Mouse (Mus musculus): ENCODE data around the gene Lrp5. TPM values are rescaled to one million over a fixed set of nuclear protein-coding genes. Genes with fewer than 3 reads are reported as not detected.

Lrp5 gene
- polyA plus RNA-seq, 1 experiment, result 87.8 TPM

DNA sequence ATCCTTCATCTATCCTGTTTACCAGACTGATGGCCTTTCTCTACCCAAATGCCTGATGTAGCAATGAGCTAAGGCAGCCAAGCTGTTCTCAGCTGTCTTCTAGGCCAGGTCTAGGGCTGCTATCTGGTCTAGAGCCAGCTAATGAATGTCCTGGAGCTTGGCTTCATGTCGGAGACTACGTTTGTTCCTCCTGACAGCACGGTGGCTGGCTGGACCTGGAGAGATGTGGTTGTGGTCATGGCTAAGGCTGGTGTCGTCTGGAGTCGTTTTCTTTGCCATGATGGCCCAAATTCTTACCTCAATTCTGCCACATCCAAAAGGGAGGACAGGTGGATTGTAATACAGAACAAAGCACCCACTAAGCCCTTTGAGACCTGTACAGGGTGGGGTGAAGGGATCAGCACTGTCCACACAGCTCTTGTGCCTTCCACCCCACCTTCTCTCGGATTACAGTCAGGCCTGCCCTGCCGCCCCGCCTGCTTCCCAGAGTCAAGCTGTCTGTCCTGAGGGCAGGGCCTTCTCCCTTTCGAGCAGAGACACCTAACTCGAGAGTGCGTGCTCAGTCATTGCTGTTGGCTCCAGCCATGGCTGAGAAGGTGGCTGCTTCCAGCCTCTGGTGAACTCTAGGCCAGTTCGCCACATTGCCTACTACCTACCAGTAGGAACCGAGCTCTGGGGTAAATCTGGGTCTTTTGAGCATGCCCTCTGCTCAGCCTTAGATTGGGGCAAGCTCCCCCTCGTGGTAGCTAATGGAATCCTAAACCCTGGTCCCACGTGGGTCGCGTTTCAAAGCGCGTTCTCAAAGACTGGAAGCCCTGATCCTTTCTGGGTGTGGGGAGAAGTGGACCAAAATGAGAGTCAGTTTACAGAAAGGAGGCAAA lies 32.4 kb upstream of the Lrp5 start:
- DNase-seq, result no peak
- Histone ChIP-seq H3K4me1 (ENCODE audit: control insufficient read depth, insufficient read depth, low read length) (0 out of 2 replicates have a peak, but pooled peaks cover 2% of the 10 kb centered on the region), H3K4me3 (replicated peaks; ENCODE audit: extremely low read depth, low read depth, low read length) (peak overlapping the region; percentile 59)
- no peak for TF ChIP-seq POLR2A (IDR thresholded peaks at IDR 0.05; ENCODE audit: borderline replicate concordance, extremely low read depth, low read depth, low read length)
- peak; percentile 71 for TF ChIP-seq CTCF (IDR thresholded peaks at IDR 0.05; ENCODE audit: insufficient read depth, low read length)
- whole genome bisulfite sequencing, result 37% methylated on average over 19 of the region's 19 CpGs

DNA sequence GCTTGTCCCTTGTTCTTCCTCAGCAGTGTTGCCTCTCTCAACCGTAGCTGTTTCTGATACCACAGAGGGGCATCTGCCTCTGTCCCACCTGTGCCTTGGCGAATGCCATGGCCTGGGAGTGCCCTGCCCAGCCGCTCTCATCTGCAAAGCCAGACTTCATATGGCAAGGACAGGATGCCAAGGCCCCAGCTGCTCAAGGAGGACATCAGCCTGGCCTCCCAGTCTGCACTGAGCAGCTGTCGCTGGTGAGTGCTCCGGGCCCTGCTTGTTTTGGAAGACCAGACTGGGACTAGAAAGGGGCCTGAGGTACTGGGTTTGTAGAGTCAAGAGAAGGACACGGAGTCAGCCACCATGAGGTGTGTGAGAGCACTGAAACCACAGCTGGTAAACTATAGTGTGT lies 28.0 kb upstream of the Lrp5 start:
- Histone ChIP-seq H3K4me1 (ENCODE audit: control insufficient read depth, insufficient read depth, low read length) (0 out of 2 replicates have a peak, but pooled peaks cover 2% of the 10 kb centered on the region), H3K4me3 (replicated peaks; ENCODE audit: extremely low read depth, low read depth, low read length) (no peak overlapping the region)
- TF ChIP-seq CTCF (IDR thresholded peaks at IDR 0.05; ENCODE audit: insufficient read depth, low read length) (no peak), POLR2A (IDR thresholded peaks at IDR 0.05; ENCODE audit: borderline replicate concordance, extremely low read depth, low read depth, low read length) (no peak)
- DNase-seq, result no peak
- whole genome bisulfite sequencing, result 85% methylated on average over 6 of the region's 6 CpGs

DNA sequence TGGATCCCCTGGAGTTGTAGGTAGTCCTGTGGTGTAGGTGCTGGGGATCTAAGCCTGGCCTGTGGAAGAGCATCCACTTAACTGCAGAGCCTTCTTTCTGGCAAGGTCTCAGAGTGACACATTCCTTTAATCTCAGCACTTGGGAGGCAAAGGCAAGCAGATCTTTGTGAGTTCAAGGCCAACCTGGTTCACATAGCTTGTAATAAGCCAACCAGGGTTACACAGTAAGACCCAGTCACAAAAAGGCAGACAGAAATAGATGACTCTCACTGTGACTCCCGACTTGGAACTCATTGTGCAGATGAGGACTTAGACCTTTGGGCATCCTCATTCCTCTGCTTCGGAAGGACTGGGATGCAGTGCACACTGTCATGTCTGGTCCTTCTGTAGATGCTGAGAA lies 24.1 kb upstream of the Lrp5 start:
- 85% methylated on average over 2 of the region's 2 CpGs for WGBS
- TF ChIP-seq POLR2A (IDR thresholded peaks at IDR 0.05; ENCODE audit: borderline replicate concordance, extremely low read depth, low read depth, low read length), result no peak
- TF ChIP-seq CTCF (IDR thresholded peaks at IDR 0.05; ENCODE audit: insufficient read depth, low read length), result no peak
- DNase-seq, result no peak
- Histone ChIP-seq H3K4me1 (ENCODE audit: control insufficient read depth, insufficient read depth, low read length) (0 out of 2 replicates have a peak, but pooled peaks cover 2% of the 10 kb centered on the region), H3K4me3 (replicated peaks; ENCODE audit: extremely low read depth, low read depth, low read length) (no peak overlapping the region)

DNA sequence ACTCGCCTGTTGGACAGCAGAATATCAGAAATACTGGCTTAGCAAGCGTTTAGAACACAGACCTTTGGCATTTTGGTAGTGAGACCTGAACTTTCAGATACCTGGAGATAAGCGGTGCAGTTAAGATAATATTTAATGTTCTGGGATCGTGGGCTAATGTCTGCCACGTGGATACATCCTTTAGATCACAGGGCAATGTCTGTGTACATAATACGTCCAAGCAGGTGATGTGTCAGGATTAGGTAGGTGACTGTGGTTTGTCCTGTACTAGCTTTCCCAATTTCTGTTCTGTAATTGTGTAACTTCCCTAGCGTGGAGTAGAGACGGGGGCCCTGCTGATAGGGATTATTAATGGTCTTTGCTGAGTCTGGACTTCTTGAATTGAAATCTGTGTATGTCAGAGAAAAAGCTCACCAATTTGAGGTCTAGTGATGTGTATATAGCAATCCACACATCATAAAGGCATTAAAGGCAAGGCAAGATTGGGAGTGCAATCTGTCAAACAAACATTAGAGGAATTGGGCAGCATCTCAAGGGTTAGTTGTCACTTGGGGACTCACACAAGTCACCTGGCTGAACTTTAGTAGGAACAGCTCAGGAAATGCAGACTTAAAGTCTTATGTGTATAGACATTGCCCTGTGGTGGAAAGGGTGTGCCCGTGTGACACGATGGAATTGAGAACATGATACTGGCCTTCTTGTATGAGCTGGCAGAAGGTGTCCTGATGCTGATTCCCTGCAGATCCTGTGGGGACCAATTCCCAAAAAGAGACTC lies 22.8 kb upstream of the Lrp5 start:
- no peak for TF ChIP-seq POLR2A (IDR thresholded peaks at IDR 0.05; ENCODE audit: borderline replicate concordance, extremely low read depth, low read depth, low read length)
- TF ChIP-seq CTCF (IDR thresholded peaks at IDR 0.05; ENCODE audit: insufficient read depth, low read length), result no peak
- H3K4me3 ChIP-seq (replicated peaks; ENCODE audit: extremely low read depth, low read depth, low read length), result no peak overlapping the region

DNA sequence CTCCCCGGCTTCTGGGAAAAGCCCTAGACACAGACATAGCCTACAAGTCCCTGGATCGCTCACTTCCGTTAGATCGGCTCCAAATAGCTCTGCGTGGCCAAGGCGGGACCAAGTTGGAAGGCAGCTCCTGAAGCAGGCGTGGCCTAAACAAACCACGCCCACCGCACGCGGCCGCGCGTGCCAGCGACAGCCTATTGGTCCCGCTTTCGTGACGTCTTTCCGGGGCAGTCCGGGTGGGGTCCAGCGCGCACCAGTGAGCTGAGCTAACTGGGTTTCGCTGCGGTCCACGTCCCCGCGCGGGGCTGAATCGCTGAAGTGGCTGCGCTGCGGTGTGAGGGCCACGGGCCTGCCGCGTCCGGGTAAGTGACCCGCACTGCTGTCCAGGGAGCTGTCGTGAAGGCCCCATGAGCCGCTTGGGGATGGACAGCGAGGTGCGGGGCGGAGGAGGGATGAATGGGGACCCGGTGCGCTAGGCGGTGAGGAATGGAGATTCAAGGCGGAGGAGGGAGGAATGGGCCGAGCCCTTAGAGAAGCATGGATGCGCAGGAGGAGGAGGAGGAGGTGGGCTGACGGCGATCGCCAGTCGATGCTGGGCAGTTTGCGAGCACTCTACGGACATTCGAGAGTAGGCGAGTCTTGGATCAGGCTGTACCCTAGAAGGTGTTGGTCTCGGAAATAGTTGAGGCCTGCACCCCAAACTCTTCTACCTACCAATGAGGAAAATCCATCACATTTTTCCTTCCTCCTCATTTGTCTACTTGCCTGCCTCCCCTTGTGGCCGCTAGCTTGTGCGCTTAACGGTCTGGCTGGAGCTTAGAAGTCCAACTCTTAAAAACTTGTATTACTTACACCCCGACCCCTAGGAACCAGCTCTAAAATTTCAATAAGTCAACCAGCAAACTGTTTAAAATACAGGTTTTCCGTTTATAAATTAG lies 22.0 kb upstream of the Lrp5 start, which contains the start of gene 1810055G02Rik:
TSS of gene 1810055G02Rik (plus strand) at position 216 of the 935 bp plus-strand sequence.
- peak; percentile 98 for DNase-seq
- WGBS, result 2% methylated on average over 61 of the region's 61 CpGs
- TF ChIP-seq POLR2A (IDR thresholded peaks at IDR 0.05; ENCODE audit: borderline replicate concordance, extremely low read depth, low read depth, low read length) (peak; percentile 87; the same call in 1 of the 2 replicates), CTCF (IDR thresholded peaks at IDR 0.05; ENCODE audit: insufficient read depth, low read length) (no peak)

More for the DNA sequence above, 22.8 kb upstream of the Lrp5 start:
- DNase-seq, result no peak
- 37% methylated on average over 10 of the region's 10 CpGs for WGBS
- 0 out of 2 replicates have a peak, but pooled peaks cover 2% of the 10 kb centered on the region for H3K4me1 ChIP-seq (ENCODE audit: control insufficient read depth, insufficient read depth, low read length)

DNA sequence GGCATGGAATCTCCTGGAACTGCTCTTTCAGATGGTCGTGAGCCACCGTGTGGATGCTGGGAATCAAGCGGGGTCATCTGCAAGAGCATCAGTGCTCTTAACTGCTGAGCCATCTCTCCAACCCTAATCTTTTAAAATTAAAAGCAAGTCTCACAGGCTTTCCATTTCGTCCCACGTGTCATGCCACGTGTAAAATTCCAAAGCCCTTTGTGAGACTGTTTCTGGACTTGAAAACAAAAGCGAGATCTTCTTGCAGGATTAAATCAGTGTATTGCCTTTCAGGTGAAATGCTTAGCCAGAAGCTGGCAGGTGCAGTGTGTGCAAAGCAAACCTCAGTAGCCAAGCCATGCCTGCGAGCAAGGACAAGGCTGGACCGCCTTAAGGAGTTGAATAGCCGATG lies 21.2 kb upstream of the Lrp5 start:
- WGBS, result 36% methylated on average over 10 of the region's 10 CpGs
- peak overlapping the region; percentile 72 for H3K4me3 ChIP-seq (replicated peaks; ENCODE audit: extremely low read depth, low read depth, low read length)
- H3K4me1 ChIP-seq (ENCODE audit: control insufficient read depth, insufficient read depth, low read length), result 0 out of 2 replicates have a peak, but pooled peaks cover 2% of the 10 kb centered on the region

More for the DNA sequence above, 22.0 kb upstream of the Lrp5 start, which contains the start of gene 1810055G02Rik:
- Histone ChIP-seq H3K4me1 (ENCODE audit: control insufficient read depth, insufficient read depth, low read length) (0 out of 2 replicates have a peak, but pooled peaks cover 2% of the 10 kb centered on the region), H3K4me3 (replicated peaks; ENCODE audit: extremely low read depth, low read depth, low read length) (peak within 1 kb of the TSS; percentile 79)

DNA sequence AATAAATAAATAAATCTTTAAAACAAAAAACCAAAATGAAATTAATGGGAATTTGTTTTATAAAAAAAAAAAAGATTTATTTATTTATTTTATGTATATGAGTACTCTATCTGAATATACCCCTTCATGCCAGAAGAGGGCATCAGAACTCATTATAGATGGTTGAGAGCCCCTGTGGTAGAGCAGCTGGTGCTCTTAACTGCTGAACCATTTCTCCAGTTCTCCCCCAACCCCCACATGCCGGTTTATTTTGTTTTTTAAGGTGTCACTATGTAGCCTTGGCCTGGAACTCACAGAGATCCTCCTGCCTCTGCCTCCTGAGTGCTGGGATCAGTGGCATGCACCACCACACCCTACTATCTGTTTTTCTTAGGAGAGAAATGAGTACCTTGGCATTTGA lies 19.9 kb upstream of the Lrp5 start:
- DNase-seq, result no peak
- Histone ChIP-seq H3K4me1 (ENCODE audit: control insufficient read depth, insufficient read depth, low read length) (0 out of 2 replicates have a peak, but pooled peaks cover 2% of the 10 kb centered on the region), H3K4me3 (replicated peaks; ENCODE audit: extremely low read depth, low read depth, low read length) (no peak overlapping the region)
- WGBS, result 50% methylated on average over 1 of the region's 1 CpGs
- TF ChIP-seq POLR2A (IDR thresholded peaks at IDR 0.05; ENCODE audit: borderline replicate concordance, extremely low read depth, low read depth, low read length) (no peak), CTCF (IDR thresholded peaks at IDR 0.05; ENCODE audit: insufficient read depth, low read length) (no peak)

More for the DNA sequence above, 21.2 kb upstream of the Lrp5 start:
- no peak for TF ChIP-seq CTCF (IDR thresholded peaks at IDR 0.05; ENCODE audit: insufficient read depth, low read length)
- no peak for TF ChIP-seq POLR2A (IDR thresholded peaks at IDR 0.05; ENCODE audit: borderline replicate concordance, extremely low read depth, low read depth, low read length)
- DNase-seq, result no peak

DNA sequence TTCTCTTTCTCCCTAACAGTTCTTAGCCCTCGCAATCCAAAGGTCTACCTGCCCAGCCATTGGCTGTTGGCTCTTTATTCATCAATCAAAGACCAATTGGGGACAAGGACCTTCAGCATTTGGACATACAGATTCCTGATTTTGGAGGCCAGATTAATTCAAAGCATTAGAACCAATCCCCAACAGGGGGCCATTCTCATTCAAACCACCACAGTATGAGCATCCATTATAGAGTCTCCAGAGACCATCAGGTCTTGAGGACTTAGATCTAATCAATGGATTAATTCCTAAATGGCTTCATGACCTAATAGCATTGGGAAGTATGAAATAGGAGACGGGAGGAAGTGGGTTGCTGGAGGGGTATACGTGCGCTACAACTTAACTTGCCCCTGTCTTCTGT lies 16.1 kb upstream of the Lrp5 start:
- 0 out of 2 replicates have a peak, but pooled peaks cover 2% of the 10 kb centered on the region for H3K4me1 ChIP-seq (ENCODE audit: control insufficient read depth, insufficient read depth, low read length)
- WGBS, result 90% methylated on average over 4 of the region's 4 CpGs
- TF ChIP-seq POLR2A (IDR thresholded peaks at IDR 0.05; ENCODE audit: borderline replicate concordance, extremely low read depth, low read depth, low read length), result no peak
- H3K4me3 ChIP-seq (replicated peaks; ENCODE audit: extremely low read depth, low read depth, low read length), result no peak overlapping the region
- no peak for DNase-seq

All from lung, adult 2 months (tissue).